Mouse (Mus musculus): Measurements from ENCODE around the gene Platr17.
A peak's percentile ranks its signal among the peaks of the same experiment; 100 is the strongest.
"Not testable (repeated sequence)": the region's sequence is repeated elsewhere in the genome, so short reads cannot be mapped to it uniquely, and the experiment has no call there.

The Platr17 gene

DNA sequence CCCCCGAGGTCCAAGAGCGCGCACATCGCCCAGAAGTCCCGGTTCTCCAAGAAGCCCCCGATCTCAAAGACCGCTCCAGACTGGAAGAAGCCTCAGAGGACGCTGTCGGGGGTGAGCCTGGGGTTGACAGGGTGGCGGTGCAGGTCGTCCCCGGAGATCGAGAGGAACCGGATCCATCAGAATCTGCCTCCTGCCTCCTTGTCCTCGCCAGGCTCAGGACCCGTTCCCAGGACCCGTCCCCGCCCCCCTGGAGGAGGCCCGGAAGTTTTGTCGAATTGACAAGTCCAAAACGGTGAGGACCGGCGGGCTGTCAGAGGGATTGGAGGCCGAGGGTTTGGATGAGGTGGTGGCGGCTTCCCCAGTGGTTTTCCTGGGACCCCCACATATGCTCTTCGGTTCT lies 36.0 kb downstream of the Platr17 start:
- DNase-seq (ENCODE audit: low spot score) = no peak

DNA sequence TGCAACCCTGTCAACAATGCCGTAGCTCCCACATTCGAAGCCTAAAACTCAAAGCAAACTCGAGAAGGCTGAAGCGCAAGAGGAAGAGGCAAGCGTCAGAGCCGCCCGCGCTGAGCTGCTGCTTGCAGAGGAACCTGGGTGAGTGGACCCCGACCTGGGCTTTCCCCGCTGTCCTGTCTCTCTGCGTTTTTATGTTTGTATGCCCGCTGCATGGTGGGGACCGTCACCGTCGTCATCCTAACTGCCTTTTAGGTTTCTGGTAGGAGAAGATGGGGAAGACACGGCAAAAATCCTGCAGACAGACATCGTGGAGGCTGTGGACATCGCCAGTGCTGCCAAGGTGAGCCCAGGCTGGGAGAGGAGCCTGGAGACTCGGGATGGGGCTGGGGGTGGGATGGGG lies 36.4 kb downstream of the Platr17 start:
- DNase-seq (ENCODE audit: low spot score) = no peak

GRCm38 (mm10) chr17:33943454-33943853 lies 38.5 kb downstream of the Platr17 start:
- DNase-seq (ENCODE audit: low spot score) = no peak

- no peak for DNase-seq (ENCODE audit: low spot score)
Observed at GRCm38 (mm10) chr17:33947430-33948089, 42.6 kb downstream of the Platr17 start.

- DNase-seq (ENCODE audit: low spot score) = no peak
Observed at GRCm38 (mm10) chr17:33948090-33948904, 43.4 kb downstream of the Platr17 start.

GRCm38 (mm10) chr17:33948905-33949537 lies 44.1 kb downstream of the Platr17 start:
- no peak for DNase-seq (ENCODE audit: low spot score)

DNA sequence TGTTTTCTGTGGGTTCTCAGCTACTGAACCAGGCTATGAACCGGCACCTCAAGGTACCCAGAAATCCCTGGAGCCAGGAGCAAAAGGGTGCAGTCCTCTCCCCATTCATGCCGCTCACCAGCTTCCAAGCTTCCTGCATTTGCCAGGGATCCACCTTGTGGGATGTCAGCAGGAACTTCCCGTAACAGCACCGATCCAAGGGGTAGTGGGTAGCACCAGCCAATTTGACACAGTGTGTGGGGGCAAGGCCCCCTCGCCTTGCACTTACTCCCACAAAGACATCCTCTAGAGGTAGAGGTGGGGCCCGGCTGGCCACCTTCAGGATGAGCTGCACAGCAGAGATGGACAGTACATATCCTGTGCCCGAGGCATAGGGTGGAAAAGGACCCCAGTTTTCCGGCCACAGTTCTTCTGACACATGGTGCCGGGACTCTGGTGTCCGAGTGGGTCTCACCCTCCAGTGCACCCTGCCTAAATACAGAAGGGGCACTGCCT lies 45.2 kb downstream of the Platr17 start:
- no peak for DNase-seq (ENCODE audit: low spot score)

DNA sequence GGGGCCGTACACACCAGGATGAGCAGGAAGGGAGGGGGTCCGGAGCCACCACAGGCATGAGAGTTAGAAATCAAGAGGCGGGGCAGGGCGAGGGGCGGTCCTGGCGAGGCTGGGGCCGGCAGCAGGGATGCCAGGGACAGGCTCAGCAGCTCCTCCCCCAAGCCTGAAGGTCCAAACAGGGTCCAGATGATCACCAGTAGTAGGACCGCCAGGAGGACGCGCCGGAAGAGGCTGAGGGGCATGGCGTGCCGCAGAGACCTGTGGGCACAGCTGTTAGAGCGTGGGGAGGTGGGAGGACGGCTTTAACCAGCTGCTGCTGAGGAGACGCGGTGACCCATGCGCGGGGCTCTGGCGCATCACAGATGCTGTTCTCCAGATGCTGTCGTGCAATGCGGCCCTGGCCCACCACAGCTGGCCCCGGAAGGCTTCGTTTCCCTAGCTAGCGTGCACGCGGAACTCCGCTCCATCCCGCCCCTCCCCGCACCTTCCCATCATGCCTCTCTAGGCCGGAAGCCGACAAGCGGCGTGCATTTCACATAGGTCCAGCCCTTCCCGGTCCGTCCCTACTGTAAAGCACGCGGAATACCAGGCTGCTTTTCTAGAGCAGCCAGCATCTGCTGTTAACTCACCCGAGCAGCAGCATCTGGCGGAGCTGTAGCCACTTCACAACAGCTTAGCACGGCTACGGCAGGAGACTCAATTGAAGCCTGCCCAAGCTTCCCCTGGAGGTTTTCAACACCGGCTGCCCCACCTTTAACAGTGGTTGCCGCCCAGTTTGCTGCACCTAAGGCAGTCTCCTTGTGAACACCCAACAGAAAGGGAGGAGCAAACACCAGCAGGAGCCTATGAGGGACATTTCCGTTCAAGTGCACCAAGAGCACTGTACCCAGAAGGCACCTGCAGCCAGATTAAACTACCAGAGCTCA lies 46.3 kb downstream of the Platr17 start, which contains the start of gene B3galt4:
Gene B3galt4 (minus strand): TSS at position 468 of the 926 bp plus-strand sequence.
- peak; percentile 64 for DNase-seq (ENCODE audit: low spot score)

DNA sequence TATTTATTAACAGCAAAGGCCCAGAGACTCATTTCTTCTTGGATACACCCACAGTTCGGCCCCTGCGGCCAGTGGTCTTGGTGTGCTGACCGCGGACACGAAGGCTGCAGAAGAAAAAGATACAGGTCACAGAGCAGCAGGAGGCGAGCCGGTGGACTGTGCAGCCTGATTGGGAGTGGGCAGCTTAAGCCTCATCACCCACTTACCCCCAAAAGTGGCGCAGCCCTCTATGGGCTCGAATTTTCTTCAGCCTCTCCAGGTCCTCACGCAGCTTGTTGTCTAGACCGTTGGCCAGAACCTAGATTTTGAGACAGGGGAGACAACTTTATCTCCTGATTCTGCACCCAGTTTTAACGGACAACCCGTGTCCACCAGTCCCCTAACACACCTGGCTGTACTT lies 47.1 kb downstream of the Platr17 start:
- not testable (repeated sequence) for DNase-seq (ENCODE audit: low spot score)

GRCm38 (mm10) chr17:33952879-33953278 lies 47.9 kb downstream of the Platr17 start:
- DNase-seq (ENCODE audit: low spot score) = no peak

DNA sequence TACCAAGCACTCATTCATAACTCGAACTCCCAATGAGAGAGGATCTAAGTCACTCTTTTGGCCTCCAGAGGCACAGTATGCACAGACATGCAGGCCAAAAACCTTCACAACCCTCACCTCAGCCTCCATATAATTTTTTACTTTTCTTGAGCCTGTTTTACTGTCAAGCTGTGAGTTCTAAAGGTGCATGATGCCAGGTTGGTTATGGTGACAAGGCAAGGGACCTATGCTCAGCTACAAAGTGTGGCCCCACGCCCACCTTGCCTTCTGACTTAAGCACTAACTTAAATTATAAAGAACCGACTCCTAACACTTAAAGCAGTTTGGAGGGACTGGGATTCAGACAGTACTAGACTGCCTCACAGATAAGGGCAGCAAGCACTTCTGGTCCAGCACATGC lies 48.4 kb downstream of the Platr17 start:
- no peak for DNase-seq (ENCODE audit: low spot score)

- DNase-seq (ENCODE audit: low spot score) = no peak
Observed at GRCm38 (mm10) chr17:33953961-33954565, 49.1 kb downstream of the Platr17 start.

DNA sequence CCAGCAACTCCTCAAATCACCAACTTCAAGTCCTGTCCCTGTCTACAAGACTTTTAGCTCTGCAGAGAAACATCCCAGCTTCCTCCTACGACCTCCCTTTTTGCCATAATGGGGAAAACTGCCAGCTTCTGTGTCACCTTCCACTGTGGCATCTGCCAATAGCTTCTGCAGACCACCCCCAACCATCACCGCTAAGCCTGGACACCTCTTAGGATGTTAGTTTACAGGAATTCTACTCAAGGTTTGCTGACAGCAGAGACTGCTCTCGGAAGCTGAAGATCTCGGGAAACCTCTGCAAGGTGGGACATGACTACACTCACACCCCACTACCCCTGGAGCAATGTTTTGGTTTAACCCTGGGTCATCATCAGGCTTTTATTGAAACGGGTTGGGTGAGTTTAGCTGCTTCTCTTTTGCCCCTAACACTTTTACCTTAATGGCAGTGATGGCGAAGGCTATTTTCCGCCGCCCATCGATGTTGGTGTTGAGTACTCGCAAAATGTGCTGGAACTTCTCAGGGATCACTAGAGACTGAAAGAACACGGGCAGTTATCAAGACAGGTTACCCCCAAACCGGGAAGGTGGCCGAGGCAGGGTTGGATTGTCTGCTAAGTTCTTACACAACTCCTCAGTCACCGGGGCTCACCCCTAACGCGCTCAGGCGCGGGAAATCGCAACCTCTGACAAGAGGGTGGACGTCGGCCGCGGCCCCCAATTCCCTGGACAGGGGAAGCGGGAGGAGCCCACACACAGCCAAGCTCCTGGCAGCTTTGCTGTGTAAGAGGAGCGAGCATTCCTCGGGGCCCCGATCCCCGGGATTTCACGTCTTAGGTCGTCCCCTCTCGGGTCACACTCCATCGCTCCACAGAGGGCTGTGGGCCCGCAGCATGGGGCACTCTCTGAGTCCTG lies 50.0 kb downstream of the Platr17 start:
- DNase-seq (ENCODE audit: low spot score) = no peak

- DNase-seq (ENCODE audit: low spot score) = peak; percentile 95
Observed at GRCm38 (mm10) chr17:33955555-33956214, 50.8 kb downstream of the Platr17 start, which contains the start of the genes Vps52 and Rps18. TSS of gene Vps52 (plus strand) at chr17:33955812. TSS of gene Rps18 (minus strand) at chr17:33956001.

Measured in spleen, adult 12 weeks (tissue).